Mouse (Mus musculus) skeletal muscle tissue, postnatal 0 days (tissue): ENCODE data around the gene Sel1l2. TPM values are rescaled to one million over a fixed set of nuclear protein-coding genes. Genes with fewer than 3 reads are reported as not detected.

Experiments used
- polyA plus RNA-seq: library from polyadenylated mRNA; unstranded; fragments of >200 nt; fragmentation: Nextera tagmentation; extraction: Ambion mirVana; gene quantifications from 2 replicates; pipeline ENCODE4 v1.2.1, GENCODE M21; 2015

Gene Sel1l2
- polyA plus RNA-seq: 0.11 and 0.14 TPM in 2 replicates

GRCm38 (mm10) chr2:140389525-140389924 is at the start of gene Sel1l2:
TSS of gene Sel1l2 (minus strand) at chr2:140389706.

GRCm38 (mm10) chr2:140395179-140395578 is 5.7 kb upstream of the Sel1l2 start, which contains the start of gene Macrod2:
TSS of gene Macrod2 (plus strand) at chr2:140395309.

Other genes with a start within 250 kb of the Sel1l2 start
- gene Gm17374, start 237.7 kb downstream of the Sel1l2 start, polyA plus RNA-seq: not detected in 2 replicates
- gene Esf1, start 219.1 kb downstream of the Sel1l2 start, polyA plus RNA-seq: 15.9 TPM in 2 replicates
- 33.6 and 34.9 TPM in 2 replicates for gene Ndufaf5, start 219.1 kb downstream of the Sel1l2 start, polyA plus RNA-seq
- gene Macrod2, start 5.6 kb upstream of the Sel1l2 start, polyA plus RNA-seq: 29.3 and 32.0 TPM in 2 replicates